Mouse (Mus musculus) ES-Bruce4 (cell line): ENCODE measurements around the gene Ttc21a.

Experiments used
- CTCF ChIP-seq: IDR thresholded peaks from one replicate; pipeline ENCODE4 v1.8.1; 2011; ENCODE audit warnings: low read depth, low read length
- POLR2A ChIP-seq: IDR thresholded peaks from one replicate; pipeline ENCODE4 v1.8.1; 2011; ENCODE audit warnings: low read length; ENCODE audit not compliant: insufficient read depth

DNA sequence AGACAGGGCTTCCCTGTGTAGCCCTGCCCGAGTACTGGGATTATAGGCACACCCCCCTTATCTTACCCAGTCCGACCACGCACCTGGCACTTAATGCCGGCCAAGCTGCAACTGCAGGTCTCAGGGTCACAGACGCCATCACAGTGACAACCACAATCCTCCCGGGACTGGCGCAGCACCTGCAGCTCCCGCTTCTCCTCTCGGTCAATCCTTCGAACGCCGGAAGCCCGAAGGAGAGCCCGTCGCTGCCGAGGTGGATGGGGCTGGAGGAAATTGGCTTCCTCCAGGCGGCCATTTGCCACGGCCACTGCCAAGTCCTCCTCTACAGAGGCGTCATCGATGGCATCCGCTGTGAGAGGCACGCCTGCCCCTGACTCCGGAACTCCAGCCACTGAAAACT is 35.9 kb downstream of the Ttc21a start:
- TF ChIP-seq POLR2A (no peak), CTCF (no peak)
